ENCODE assay signal across 33 mouse cellular contexts in the genomic region with DNA sequence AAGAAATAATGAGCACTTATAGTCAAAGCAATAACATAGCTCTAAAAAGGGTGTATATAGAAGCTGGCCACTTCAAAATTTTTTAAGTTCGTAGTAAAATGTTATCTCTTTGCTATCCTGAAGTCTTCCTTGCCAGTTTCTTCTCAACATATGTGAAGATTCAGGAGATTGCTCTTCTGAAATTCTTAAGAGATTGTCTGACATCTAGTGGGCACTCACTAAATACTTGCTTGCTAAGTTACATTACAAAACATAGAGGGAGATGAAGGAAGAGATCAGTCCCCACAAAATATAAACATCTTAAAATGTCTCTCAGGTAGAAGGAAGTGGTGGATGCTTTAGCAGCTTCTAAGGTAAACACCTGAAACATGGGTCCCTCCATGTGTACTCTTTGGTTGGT.
DNase-seq lines count a peak whose midpoint lies in the region; ATAC-seq lines count a peak whose summit lies in the region.
"Had no signal": no experiment of that assay in that cellular context is flagged by ENCODE, and none has a peak within 500 bp of the region (broad histone marks: within the 10 kb centered on the region; RNA-seq: fewer than 3 reads in every experiment).

No protein-coding gene starts in this region.

- H3K4me2 ChIP-seq in intestine, embryonic 15.5 days (replicated peaks) = no peak overlapping the region
- H3K4me2 ChIP-seq: heart, embryonic 11.5 days; hindbrain, embryonic 15.5 days; neural tube, embryonic 12.5 days had no signal

- no peaks in the 10 kb centered on the region for H3K36me3 ChIP-seq in intestine, embryonic 15.5 days
- H3K36me3 ChIP-seq: hindbrain, embryonic 15.5 days; neural tube, embryonic 12.5 days had no signal

- no peaks in the 10 kb centered on the region for H3K4me1 ChIP-seq in intestine, embryonic 15.5 days (replicated peaks)
- H3K4me1 ChIP-seq: hindbrain, embryonic 15.5 days; neural tube, embryonic 12.5 days had no signal

- no peak overlapping the region for H3K9ac ChIP-seq in intestine, embryonic 15.5 days
- H3K9ac ChIP-seq: hindbrain, embryonic 15.5 days; liver, embryonic 14.5 days; neural tube, embryonic 12.5 days had no signal

- H3K27ac ChIP-seq in intestine, embryonic 15.5 days = no peak overlapping the region
- H3K27ac ChIP-seq: hindbrain, embryonic 15.5 days; kidney, postnatal 0 days; liver, embryonic 14.5 days; macrophage; neural tube, embryonic 12.5 days had no signal

- 75% methylated on average over 1 of the region's 1 CpGs for WGBS in intestine, embryonic 15.5 days

- no peak overlapping the region for H3K4me3 ChIP-seq in intestine, embryonic 15.5 days (replicated peaks)
- H3K4me3 ChIP-seq: hindbrain, embryonic 15.5 days; myocyte; neural tube, embryonic 12.5 days had no signal

- H3K9me3 ChIP-seq in intestine, embryonic 15.5 days = no peaks in the 10 kb centered on the region
- H3K9me3 ChIP-seq: hindbrain, embryonic 15.5 days; neural tube, embryonic 12.5 days had no signal

- peak; percentile 96 for ATAC-seq in frontal cortex, adult (ENCODE audit: low TSS enrichment)
- ATAC-seq in intestine, embryonic 15.5 days = no peak
- ATAC-seq: intestine, embryonic 16.5 days; midbrain, embryonic 16.5 days had no signal

- no peaks in the 10 kb centered on the region for H3K27me3 ChIP-seq in intestine, embryonic 15.5 days (replicated peaks)
- H3K27me3 ChIP-seq: hindbrain, embryonic 15.5 days; neural tube, embryonic 12.5 days had no signal

- no peak for DNase-seq in frontal cortex, postnatal 36 days (ENCODE audit: low spot score in 2 of 2)
- DNase-seq in layer of hippocampus, adult 9-10 months (ENCODE audit: low spot score) = peak; percentile 7
- DNase-seq in layer of hippocampus, postnatal 10 days (ENCODE audit: low spot score in 2 of 2) = no peak
- DNase-seq in 416B (ENCODE audit: low read depth) = peak; percentile 15
- DNase-seq in Muller cell, postnatal 12 days (ENCODE audit: inconsistent ontology term) = peak; percentile 2
- no peak for DNase-seq in spleen, postnatal 14 days (ENCODE audit: low spot score in 2 of 2)
- DNase-seq: adrenal gland, postnatal 10 days; B cell, adult 2 months; cerebellum, adult 2 months; cerebellum, postnatal 25 days; gastrocnemius, postnatal 25 days; heart, adult 11 months; heart, postnatal 4 days; kidney, adult 8-10 months; kidney, postnatal 4 days; layer of hippocampus, adult 9-11 months; liver; lung, adult 2 months; lung, postnatal 10 days; right cerebral cortex, adult 18-20 months; spleen, adult 18-20 months; thymus, postnatal 4 days had no signal

Comparison
In these comparisons a context has a peak if more than half of its experiments do, and no peak if none do; other contexts are left out.
1. DNase-seq: peak in layer of hippocampus, adult 9-10 months (single experiment), 416B (single experiment) and Muller cell, postnatal 12 days (single experiment); none in frontal cortex, postnatal 36 days (0 of 2), layer of hippocampus, postnatal 10 days (0 of 2) and spleen, postnatal 14 days (0 of 2).